Mouse (Mus musculus) forebrain, embryonic 15.5 days (tissue): ENCODE measurements around the gene Tpst1. TPM values are rescaled to one million over a fixed set of nuclear protein-coding genes. Genes with fewer than 3 reads are reported as not detected.

Experiments used
- ATAC-seq: fragments of 200-750 bp; cut with Nextera tagmentation; replicated peaks from 2 replicates; pipeline ENCODE4 v1.8.0; 2017; ENCODE audit warnings: mild to moderate bottlenecking, moderate TSS enrichment, moderate library complexity
- H3K27ac ChIP-seq: fragments of 300-500 bp; sonication (generic); replicated peaks from 2 replicates; pipeline ENCODE4 v1.5.1; 2015; ENCODE audit warnings: mild to moderate bottlenecking, inconsistent platforms
- H3K27me3 ChIP-seq: fragments of 300-500 bp; sonication (generic); 2 replicates; pipeline ENCODE4 v1.6.1; 2015; ENCODE audit warnings: inconsistent platforms
- H3K36me3 ChIP-seq: fragments of 300-500 bp; sonication (generic); 2 replicates; pipeline ENCODE4 v1.6.1; 2015; ENCODE audit warnings: mild to moderate bottlenecking, inconsistent platforms
- H3K4me1 ChIP-seq: fragments of 300-500 bp; sonication (generic); 2 replicates; pipeline ENCODE4 v1.6.1; 2015; ENCODE audit warnings: inconsistent platforms
- H3K4me2 ChIP-seq: fragments of 300-500 bp; sonication (generic); replicated peaks from 2 replicates; pipeline ENCODE4 v1.6.1; 2015; ENCODE audit warnings: mild to moderate bottlenecking, inconsistent platforms
- H3K4me3 ChIP-seq: fragments of 300-500 bp; sonication (generic); 2 replicates; pipeline ENCODE4 v1.5.1; 2015; ENCODE audit warnings: mild to moderate bottlenecking, inconsistent platforms
- H3K9ac ChIP-seq: fragments of 300-500 bp; sonication (generic); replicated peaks from 2 replicates; pipeline ENCODE4 v1.6.1; 2015; ENCODE audit warnings: mild to moderate bottlenecking, inconsistent platforms
- H3K9me3 ChIP-seq: fragments of 300-500 bp; sonication (generic); 2 replicates; pipeline ENCODE4 v1.6.1; 2016; ENCODE audit warnings: inconsistent platforms
- WGBS: fragments of 180-500 bp; shearing (Covaris S2); methylation state at CpG from one replicate; pipeline ENCODE4 v1.1.7; 2015; ENCODE audit warnings: mixed read lengths; 5-methylcytosine and 5-hydroxymethylcytosine counted together
- polyA plus RNA-seq: library from polyadenylated mRNA; unstranded; fragments of >200 nt; fragmentation: Nextera tagmentation; extraction: Ambion mirVana; gene quantifications from 2 replicates; pipeline ENCODE4 v1.2.1, GENCODE M21; 2015

The Tpst1 gene
- polyA plus RNA-seq, 1 experiment from 2014 or later: 57.7 TPM

DNA sequence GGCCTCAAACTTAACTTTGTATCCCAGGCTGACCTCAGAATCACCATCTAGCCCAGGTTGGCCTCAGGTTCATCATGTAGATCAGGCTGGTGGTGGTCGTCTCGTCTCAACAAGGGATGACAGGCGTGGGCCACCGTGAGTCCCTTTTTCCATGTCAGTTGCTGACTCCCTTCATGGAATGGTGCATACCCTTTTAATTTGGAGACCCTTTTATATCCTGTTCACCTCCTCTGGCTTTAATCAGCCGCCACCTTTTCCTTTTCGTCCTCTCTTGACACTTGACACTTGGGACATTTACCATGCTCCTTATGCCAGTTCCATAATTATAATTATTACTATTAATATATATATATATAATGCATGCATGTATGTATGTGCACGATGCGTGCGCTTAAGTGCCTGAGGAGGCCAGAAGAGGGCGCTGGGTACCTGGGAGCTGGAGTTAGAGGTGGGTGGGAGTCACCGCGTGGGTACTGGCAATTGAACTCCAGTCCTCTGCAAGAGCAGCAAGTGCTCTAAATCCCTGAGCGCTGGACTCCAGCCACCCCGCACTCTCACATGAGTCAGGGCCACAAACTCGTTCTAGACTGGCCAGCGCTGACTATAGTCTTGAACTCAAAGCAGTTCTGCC is 7.0 kb downstream of the Tpst1 start:
- 0 out of 2 replicates have a peak, but pooled peaks have one; percentile 1 for ATAC-seq
- peaks cover 4% of the 10 kb centered on the region; the same call in 1 of the 2 replicates for H3K36me3 ChIP-seq
- peak overlapping the region; percentile 75 for H3K9ac ChIP-seq
- H3K27ac ChIP-seq: no peak overlapping the region
- H3K4me1 ChIP-seq: peaks cover 16% of the 10 kb centered on the region
- H3K27me3 ChIP-seq: no peaks in the 10 kb centered on the region
- peak overlapping the region; percentile 63 for H3K4me3 ChIP-seq
- H3K9me3 ChIP-seq: peaks cover 4% of the 10 kb centered on the region; the same call in 1 of the 2 replicates
- peak overlapping the region; percentile 61 for H3K4me2 ChIP-seq
- 74% methylated on average over 16 of the region's 16 CpGs for WGBS

DNA sequence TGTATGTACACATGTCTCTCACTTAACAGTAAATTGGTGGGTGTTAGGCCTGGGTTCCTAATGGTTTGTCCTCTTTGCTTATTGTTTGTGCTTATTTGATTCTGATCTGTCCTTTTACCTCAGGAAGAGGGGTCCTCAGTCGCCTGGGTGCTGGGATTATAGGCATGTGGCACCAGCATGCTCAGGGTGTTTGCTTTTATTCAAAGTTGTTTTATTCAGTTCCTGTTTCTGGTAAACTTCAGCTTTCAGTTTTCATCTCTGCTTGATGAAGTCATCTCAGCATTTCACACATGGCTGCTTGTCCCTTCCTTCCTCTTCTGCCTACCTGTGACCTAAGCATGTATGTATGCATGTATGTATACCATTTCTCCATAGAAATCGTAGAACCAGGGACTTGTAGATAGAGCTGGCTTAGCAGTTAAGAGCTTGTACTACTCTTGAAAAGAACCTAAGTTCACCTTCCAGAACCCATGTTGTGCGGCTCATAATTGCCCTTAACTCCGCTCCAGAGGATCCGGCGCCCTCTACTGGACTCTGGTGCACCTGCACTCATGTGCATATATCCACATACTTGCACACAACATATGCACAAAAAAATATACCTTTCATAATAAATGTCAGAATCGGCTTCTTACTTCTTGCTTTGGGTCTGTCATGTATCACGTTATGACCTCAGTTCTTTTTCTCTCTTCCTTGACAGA is 8.2 kb downstream of the Tpst1 start:
- WGBS: 97% methylated on average over 8 of the region's 8 CpGs
- no peak overlapping the region for H3K9ac ChIP-seq
- H3K4me3 ChIP-seq: no peak overlapping the region
- ATAC-seq: no peak
- peaks cover 7% of the 10 kb centered on the region for H3K36me3 ChIP-seq
- no peak overlapping the region for H3K4me2 ChIP-seq
- H3K9me3 ChIP-seq: peaks cover 4% of the 10 kb centered on the region; the same call in 1 of the 2 replicates
- H3K4me1 ChIP-seq: peaks cover 16% of the 10 kb centered on the region
- no peaks in the 10 kb centered on the region for H3K27me3 ChIP-seq
- no peak overlapping the region for H3K27ac ChIP-seq

DNA sequence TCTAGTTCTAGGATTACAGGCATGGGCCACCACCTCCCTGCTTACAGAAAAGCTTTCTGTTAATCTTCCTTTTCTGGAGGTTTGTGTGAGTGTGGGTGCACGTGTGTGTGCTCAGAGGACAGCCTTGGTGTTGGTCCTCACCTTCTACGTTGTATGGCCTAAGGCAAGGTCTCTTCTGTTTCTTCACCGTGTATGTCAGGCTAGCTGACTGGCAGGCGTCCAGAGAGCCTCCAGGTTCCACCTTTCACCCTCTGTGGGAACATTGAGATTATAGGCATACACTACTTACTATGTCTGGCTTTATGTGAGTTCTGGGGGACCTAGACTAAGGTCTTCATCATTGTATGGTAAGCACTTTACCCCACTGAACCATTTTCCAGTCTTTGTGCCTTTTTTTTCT is 9.3 kb downstream of the Tpst1 start:
- Histone ChIP-seq H3K27ac (no peak overlapping the region), H3K9me3 (peaks cover 4% of the 10 kb centered on the region; the same call in 1 of the 2 replicates), H3K9ac (no peak overlapping the region), H3K27me3 (no peaks in the 10 kb centered on the region), H3K4me1 (peaks cover 16% of the 10 kb centered on the region), H3K4me2 (no peak overlapping the region), H3K4me3 (no peak overlapping the region), H3K36me3 (peaks cover 7% of the 10 kb centered on the region)
- ATAC-seq: no peak
- 75% methylated on average over 4 of the region's 4 CpGs for WGBS

DNA sequence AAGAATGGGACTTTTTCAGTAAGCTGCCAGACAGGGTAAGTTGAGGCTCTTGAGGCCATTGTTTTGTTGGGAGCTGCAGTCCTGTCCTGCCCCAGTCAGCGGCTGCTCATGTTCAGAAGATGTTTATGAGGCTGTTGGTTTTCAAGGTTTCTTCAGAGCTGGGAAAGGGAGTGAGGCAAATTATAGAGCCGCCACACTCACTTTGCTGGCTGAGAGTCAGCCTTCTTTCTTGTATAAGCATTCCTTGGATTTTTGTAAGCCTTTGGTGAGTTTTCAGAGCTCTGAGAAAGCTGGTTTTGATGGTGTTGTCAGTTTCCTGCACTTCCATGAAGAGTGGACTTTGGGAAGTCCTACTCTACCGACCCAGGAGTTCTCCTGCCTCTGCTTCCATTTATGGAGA is 11.1 kb downstream of the Tpst1 start:
- Histone ChIP-seq H3K4me1 (peaks cover 11% of the 10 kb centered on the region), H3K4me2 (no peak overlapping the region), H3K27me3 (no peaks in the 10 kb centered on the region), H3K36me3 (peaks cover 7% of the 10 kb centered on the region), H3K9ac (no peak overlapping the region), H3K4me3 (no peak overlapping the region), H3K9me3 (peaks cover 4% of the 10 kb centered on the region; the same call in 1 of the 2 replicates), H3K27ac (no peak overlapping the region)
- no peak for ATAC-seq
- WGBS: 95% methylated on average over 3 of the region's 3 CpGs

DNA sequence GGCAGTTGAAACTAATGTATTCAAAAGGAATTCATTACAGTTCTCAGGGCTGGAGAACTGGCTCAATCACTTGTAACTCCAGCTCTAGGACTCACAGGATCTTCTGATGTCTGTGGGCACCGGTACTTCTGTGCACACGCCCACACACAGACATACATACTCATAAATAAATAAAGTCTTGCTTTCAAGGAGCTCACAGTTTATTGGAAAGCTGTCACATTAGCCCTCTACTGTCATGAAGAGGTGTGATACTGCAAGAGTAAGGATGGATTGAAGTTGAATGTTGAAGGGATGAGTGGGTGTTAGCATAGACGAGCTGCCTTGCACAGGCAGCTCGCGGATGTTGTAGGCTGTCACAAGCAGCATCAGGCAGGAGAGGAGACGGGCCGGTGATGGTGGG is 14.9 kb downstream of the Tpst1 start:
- no peaks in the 10 kb centered on the region for H3K27me3 ChIP-seq
- 96% methylated on average over 7 of the region's 7 CpGs for WGBS
- ATAC-seq: no peak

DNA sequence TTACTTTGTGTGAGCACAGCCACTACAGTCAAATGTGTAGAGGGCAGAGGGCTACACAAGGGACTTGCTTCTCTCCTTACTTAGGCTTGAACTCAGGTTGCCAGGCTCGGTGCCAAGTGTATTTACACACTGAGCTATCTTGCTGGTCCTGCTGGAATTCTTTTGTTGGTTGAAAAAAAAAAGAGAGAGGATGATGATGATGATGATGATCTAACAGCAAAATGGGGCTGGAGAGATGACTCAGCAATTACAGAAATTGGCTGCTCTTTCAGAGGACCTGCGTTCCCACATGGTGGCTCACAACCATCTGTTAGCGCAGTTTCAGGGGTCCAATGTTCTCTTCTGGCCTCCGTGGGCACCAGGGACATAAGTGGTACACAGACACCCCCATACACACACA is 15.5 kb downstream of the Tpst1 start:
- Histone ChIP-seq H3K4me3 (no peak overlapping the region), H3K27me3 (no peaks in the 10 kb centered on the region), H3K36me3 (peaks cover 3% of the 10 kb centered on the region; the same call in 1 of the 2 replicates), H3K4me2 (no peak overlapping the region), H3K27ac (no peak overlapping the region), H3K9ac (no peak overlapping the region), H3K4me1 (no peaks in the 10 kb centered on the region), H3K9me3 (no peaks in the 10 kb centered on the region)
- 92% methylated on average over 4 of the region's 4 CpGs for WGBS
- ATAC-seq: no peak

More for the DNA sequence above, 14.9 kb downstream of the Tpst1 start:
- Histone ChIP-seq H3K4me3 (no peak overlapping the region), H3K9ac (no peak overlapping the region), H3K4me2 (no peak overlapping the region), H3K27ac (no peak overlapping the region), H3K9me3 (no peaks in the 10 kb centered on the region), H3K36me3 (peaks cover 3% of the 10 kb centered on the region; the same call in 1 of the 2 replicates), H3K4me1 (no peaks in the 10 kb centered on the region)

DNA sequence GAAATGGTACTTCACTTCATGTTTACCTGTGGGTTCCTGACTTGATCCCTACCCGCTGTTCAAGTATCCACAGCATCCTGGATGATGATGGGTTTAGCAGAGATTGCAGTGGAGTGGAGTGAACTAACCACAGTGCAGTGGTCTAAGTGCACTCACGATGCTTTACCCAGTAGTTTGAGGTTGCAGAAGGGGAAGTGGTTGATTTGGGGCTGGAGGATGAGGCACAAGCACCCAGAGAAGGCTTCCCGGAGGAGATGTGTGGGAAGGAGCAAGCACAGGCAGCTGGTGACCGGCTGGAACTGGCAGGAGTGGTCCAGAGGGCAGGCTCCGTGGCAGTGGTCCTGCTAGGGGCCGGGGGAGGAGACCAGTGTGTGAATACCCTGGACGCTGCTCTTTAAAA is 16.1 kb downstream of the Tpst1 start:
- Histone ChIP-seq H3K27me3 (no peaks in the 10 kb centered on the region), H3K9ac (no peak overlapping the region), H3K36me3 (peaks cover 3% of the 10 kb centered on the region; the same call in 1 of the 2 replicates), H3K4me2 (no peak overlapping the region), H3K27ac (no peak overlapping the region), H3K4me1 (no peaks in the 10 kb centered on the region), H3K9me3 (no peaks in the 10 kb centered on the region), H3K4me3 (no peak overlapping the region)
- ATAC-seq: no peak
- 92% methylated on average over 7 of the region's 7 CpGs for WGBS

DNA sequence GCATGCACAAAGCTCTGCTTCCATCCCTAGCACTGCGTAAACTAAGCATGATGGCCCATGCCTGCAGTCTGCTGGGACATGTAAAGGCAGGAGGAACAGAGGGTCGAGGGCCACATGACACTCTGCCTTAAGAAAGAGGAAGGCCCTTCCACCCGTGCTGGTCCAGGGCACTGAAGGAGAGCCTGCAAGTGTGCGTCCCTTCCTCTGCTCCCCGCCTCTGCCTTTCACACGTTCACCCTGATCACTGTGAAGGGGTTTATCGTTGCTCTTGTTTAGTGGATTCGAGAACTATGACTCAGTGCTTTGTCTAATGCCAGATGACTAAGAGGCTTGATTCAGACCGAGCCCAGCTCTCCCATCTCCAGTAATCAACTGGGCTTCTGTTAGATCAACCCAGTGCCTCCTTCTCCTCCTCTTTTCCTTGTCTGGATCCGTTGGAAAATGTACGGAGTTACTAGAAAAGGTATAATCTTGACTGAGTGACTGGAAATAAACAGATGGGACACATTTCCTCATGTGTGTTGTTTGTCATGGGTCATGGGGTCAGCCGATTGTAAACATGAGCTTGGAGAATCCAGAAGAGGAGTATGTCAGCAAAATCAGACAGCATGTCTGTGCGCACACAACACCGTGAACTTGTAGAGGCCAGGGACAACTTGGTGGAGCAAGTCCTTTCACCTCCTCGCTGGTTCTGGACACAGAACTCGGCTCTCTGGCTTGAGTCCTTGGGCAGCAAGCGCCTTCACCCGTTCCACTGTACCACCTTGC is 16.7 kb downstream of the Tpst1 start:
- Histone ChIP-seq H3K9me3 (no peaks in the 10 kb centered on the region), H3K9ac (no peak overlapping the region), H3K36me3 (peaks cover 3% of the 10 kb centered on the region; the same call in 1 of the 2 replicates), H3K4me1 (no peaks in the 10 kb centered on the region), H3K4me3 (no peak overlapping the region), H3K4me2 (no peak overlapping the region), H3K27me3 (no peaks in the 10 kb centered on the region), H3K27ac (no peak overlapping the region)
- WGBS: 91% methylated on average over 18 of the region's 18 CpGs
- ATAC-seq: no peak

DNA sequence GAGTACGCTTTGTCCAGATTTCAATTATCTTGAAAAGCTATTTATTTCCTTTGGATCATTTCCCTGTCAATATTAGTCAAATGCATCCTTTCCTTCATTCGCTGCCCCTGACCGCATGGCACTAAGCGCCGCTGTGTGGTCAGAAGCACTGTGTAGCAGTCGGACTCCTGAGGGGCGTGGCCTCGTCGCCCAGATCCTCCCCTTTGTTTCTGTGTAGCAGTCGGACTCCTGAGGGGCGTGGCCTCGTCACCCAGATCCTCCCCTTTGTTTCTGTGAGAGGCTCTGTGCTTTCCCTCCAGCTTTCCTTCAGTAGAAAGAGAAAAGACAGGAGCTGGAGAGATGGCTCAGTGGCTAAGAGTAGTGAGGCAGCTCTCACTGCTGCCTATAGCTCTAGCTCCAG is 23.6 kb downstream of the Tpst1 start:
- WGBS: 45% methylated on average over 12 of the region's 12 CpGs
- ATAC-seq: no peak
- H3K9me3 ChIP-seq: no peaks in the 10 kb centered on the region
- H3K4me1 ChIP-seq: no peaks in the 10 kb centered on the region
- no peak overlapping the region for H3K4me3 ChIP-seq
- no peak overlapping the region for H3K9ac ChIP-seq
- H3K27ac ChIP-seq: no peak overlapping the region
- no peak overlapping the region for H3K4me2 ChIP-seq
- no peaks in the 10 kb centered on the region for H3K27me3 ChIP-seq
- no peaks in the 10 kb centered on the region for H3K36me3 ChIP-seq

DNA sequence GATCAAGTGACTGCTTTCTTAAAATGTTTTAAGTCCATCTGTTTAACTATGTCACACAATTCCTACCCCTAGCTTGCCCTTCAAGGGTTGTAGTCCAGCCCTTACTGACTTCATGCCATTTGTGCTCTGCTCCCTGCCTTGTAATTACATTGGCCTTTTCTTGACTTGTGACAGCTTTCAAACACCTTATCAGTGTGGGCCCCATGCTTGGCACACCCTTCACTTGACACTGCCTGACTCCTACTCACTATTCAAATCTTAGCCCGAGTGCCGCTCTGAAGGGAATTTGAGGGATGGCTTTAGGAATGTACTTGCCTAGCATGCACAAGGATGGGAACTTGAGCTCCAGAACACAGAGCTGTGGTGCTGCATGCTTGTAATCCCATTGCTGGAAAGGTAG is 24.7 kb downstream of the Tpst1 start:
- H3K9ac ChIP-seq: no peak overlapping the region
- WGBS: 84% methylated on average over 2 of the region's 2 CpGs
- H3K36me3 ChIP-seq: peaks cover 3% of the 10 kb centered on the region; the same call in 1 of the 2 replicates
- H3K4me2 ChIP-seq: no peak overlapping the region
- no peak for ATAC-seq
- no peak overlapping the region for H3K4me3 ChIP-seq
- no peaks in the 10 kb centered on the region for H3K9me3 ChIP-seq
- no peaks in the 10 kb centered on the region for H3K4me1 ChIP-seq
- H3K27ac ChIP-seq: no peak overlapping the region
- H3K27me3 ChIP-seq: no peaks in the 10 kb centered on the region

DNA sequence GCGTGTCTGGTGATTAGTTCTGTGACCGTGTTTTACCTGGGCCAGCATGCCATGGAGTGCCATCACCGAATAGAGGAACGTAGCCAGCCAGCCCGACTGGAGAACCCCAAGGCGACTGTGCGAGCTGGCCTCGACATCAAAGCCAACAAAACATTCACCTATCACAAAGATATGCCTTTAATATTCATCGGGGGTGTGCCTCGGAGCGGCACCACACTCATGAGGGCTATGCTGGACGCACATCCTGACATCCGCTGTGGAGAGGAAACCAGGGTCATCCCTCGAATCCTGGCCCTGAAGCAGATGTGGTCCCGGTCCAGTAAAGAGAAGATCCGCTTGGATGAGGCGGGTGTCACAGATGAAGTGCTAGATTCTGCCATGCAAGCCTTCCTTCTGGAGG is 28.6 kb downstream of the Tpst1 start:
- Histone ChIP-seq H3K4me3 (no peak overlapping the region), H3K9me3 (no peaks in the 10 kb centered on the region), H3K27me3 (no peaks in the 10 kb centered on the region), H3K9ac (no peak overlapping the region), H3K27ac (no peak overlapping the region), H3K36me3 (peaks cover 10% of the 10 kb centered on the region; the same call in 1 of the 2 replicates), H3K4me1 (no peaks in the 10 kb centered on the region), H3K4me2 (no peak overlapping the region)
- 96% methylated on average over 17 of the region's 17 CpGs for WGBS
- ATAC-seq: no peak

DNA sequence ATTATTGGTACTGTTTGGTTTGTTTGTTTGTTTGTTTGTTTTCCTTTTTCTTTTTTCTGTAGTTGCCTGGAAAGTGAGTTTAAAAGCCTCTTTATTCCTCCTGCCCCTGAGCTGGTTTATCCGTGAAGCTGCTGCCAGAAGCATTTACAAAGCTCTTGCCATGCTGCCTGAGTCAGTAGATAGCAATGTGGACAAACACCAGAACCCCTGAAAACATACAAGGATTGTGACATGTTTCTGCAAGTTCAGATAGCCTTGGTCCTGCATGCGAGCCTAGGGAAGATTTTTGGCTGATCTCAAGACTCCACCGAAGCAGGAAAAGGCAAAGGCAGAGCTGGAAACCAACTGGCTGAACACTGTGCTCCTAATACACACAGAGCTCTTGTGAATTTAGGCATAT is 36.2 kb downstream of the Tpst1 start:
- Histone ChIP-seq H3K36me3 (peaks cover 7% of the 10 kb centered on the region), H3K27ac (no peak overlapping the region), H3K9me3 (no peaks in the 10 kb centered on the region), H3K27me3 (no peaks in the 10 kb centered on the region), H3K4me1 (no peaks in the 10 kb centered on the region), H3K4me3 (no peak overlapping the region), H3K9ac (no peak overlapping the region), H3K4me2 (no peak overlapping the region)
- ATAC-seq: no peak
- WGBS: 87% methylated on average over 3 of the region's 3 CpGs
